Mouse (Mus musculus): Measurements from ENCODE around the gene Hnrnpa0.
"Not testable (repeated sequence)": the region's sequence is repeated elsewhere in the genome, so short reads cannot be mapped to it uniquely, and the experiment has no call there.

Gene Hnrnpa0

DNA sequence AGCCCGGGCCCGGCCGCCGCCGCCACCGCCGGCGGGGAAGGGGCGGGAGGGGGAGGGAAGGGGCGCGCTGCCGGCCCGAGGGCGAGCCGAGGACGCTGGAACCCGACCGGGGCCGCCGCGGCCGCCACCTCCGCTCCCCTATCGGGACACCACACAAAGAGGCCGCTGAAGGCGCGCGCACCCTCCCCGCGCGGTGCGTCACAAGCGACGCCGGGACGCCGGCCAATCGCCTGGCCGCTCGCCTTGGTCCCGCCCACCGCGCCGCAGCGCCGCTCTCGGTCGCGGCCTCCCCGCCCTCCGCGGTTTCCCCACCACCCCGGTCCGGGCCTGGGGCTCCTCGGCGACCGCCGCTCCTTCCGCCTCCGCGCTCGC is at the start of gene Hnrnpa0:
Hnrnpa0 (minus strand) TSS at position 161 of the 372 bp plus-strand sequence.
- peak; percentile 93 for DNase-seq

DNA sequence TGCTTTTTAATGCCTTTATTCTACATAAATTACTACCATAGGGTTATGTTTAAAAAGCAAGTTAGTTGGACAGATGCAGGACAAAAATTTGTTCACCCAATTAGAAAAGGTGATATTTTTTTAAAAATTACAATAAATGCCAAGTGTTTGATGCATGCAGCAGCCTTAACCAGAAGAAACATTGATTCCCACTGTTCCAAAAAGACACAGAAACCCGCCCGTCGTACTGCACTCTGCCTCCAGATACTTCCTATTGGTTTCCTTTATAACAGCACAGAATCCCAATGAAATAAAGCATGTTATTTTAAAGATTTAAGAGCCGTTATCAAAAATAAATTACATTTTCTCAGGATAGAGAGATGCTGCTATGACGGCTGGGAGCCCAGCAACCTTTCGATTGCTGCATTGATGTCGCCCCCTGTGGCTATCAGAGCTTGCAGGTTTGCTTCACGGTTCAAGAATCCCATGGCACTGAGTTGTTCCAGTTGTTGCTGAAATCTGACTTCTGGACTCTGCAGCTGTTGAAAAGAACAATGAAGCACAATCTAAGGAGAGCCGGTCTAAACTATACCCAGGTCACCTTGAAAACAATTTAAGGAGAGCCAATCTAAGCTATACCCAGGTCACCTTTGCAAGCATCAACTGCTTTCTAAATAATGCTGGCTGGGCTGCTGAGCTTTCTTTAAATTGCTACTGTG is 49.3 kb upstream of the Hnrnpa0 start:
- DNase-seq: peak; percentile 98

DNA sequence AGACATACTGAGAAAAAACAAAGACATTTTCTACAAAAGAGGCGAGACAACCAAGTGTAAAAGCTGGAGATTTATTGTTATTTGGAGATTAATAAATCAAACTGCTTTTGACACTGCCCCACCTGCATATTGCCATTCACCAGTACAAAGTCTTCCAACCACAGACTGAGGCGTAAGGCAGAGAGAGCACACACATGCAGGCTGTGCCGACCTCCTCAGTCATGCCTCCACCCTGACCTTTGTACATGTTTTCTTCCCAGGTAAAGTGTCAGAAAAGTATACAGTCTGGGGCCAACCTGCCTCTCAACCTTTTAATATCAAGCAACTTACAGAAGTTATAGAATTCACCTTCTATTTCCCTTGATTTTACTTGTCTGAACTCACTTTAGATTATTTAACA is 47.7 kb upstream of the Hnrnpa0 start:
- no peak for DNase-seq

DNA sequence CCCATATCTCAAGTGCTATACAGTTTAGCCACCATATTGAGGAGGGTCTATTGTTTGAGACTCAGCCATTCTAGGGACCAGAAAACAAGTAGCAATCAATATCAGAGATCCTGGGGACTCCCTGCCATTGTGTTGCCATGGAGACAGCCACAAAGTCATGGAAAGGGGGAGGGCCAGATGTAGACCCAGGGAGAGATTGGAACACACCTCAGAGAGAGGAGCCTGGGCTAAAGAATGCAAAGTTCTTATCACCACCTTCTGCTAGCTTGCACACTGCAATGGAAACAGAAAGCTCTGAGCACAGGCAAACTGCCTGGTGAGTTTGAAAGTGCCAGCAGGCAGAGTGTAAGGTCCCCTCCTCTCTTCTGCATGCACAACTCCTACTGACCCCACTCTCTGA is 39.8 kb upstream of the Hnrnpa0 start:
- no peak for DNase-seq

DNA sequence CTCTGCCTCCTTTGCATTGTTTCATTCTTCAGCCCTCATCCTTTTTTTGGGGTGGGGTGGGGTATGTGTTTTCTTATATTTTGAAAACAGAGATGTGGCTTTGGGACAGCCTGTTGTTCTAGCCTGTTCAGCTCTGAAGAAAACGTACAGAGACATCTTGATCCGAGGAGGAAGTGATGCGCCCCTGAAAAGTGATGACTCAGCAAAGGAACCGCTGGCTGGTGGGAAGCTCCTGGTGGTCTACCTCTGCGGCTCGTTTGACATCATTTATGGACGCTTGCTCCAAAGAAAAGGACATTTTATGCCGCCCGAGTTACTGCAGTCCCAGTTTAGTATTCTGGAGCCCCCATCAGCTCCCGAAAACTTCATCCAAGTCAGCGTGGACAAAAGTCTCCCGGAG is 35.0 kb upstream of the Hnrnpa0 start:
- DNase-seq: no peak

DNA sequence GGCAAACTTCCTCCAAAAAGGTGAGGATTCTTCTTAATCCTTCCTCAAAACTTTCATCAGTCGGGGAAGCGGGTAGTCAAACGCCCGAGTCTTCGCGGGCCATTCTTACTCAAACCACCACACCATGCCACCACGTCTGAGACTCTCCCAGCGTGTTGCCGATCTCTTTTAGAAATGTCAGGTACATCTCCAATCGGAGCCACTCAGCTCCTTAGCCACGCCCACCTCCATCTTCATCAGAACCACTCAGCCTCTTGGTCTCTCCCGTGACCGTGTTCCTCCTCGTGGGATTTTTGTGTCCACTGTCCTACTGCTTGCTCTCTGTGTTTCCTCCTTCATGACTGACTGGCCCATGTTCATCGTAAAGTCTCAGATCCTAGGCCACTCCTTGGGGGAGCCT is 32.4 kb upstream of the Hnrnpa0 start:
- no peak for DNase-seq

DNA sequence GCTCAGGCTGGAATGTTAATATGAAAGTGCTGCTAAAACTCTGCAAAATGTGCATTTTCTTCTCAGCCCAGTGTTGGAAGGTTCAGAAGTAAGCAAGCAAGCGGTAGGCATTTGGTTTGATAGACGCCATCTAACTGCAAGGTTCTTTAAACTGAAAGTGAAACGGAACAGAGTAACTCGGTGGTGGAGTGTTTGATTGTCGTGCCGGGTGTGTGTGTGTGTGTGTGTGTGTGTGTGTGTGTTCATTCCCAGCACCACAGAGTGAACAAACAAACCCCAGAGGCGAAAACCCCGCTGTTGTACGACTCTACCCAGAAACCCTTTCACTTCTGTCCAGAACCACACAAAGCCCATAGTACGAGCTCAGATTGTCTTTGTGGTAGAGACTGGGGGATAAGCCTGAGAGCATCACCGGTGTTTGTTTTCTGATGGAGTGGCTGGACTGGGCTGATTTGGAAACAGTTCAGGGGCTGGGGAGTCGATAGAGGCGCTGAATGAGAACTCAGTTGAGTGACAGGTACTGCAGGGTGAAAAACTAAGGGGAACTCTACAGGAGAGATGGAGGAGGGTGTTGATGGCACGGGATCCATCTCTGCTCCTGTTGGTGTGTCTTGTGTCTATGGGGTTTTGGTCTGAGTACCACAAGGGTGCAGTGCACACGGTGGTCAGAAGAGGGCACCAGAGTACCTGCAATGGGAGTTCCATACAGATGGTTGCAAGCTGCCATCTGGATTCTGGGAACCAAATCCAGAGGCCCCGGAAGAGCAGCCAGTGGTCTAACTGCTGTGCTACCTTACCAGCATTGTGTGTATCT is 29.9 kb upstream of the Hnrnpa0 start:
- DNase-seq: peak; percentile 84

DNA sequence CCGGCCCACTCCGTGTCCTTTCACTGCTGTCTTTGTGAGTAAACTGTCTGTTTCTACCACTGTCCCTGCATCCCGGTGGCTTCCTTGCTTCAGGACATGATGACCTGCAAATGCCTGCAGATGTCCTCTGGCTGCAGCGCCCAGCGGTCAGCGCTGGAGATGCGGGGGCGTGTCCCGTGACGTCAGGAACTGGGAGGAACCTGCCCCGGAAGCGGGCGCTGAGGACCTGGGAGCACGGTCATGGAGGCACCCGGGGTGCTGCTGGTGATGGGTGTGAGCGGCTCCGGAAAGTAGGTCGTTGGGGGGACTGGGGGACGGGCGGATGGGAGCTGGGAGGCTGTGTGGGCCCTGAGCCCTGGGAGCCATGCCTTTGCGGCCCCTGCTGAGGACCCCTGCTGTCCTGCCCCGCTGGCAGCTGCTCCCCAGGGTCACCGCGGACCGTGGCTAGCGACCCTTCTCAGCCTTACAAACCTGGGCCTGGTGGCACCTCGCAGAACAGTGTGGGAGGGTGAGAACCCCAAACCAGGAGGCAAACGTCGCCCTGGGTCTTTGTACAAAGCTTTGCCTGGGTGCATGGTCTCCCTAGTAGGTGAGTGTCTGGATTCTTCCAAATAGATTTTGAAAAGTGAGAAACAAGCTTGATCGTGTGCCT is 29.2 kb upstream of the Hnrnpa0 start, which contains the start of gene Idnk:
Idnk (plus strand) TSS at position 203 of the 652 bp plus-strand sequence.
- DNase-seq: peak; percentile 85

DNA sequence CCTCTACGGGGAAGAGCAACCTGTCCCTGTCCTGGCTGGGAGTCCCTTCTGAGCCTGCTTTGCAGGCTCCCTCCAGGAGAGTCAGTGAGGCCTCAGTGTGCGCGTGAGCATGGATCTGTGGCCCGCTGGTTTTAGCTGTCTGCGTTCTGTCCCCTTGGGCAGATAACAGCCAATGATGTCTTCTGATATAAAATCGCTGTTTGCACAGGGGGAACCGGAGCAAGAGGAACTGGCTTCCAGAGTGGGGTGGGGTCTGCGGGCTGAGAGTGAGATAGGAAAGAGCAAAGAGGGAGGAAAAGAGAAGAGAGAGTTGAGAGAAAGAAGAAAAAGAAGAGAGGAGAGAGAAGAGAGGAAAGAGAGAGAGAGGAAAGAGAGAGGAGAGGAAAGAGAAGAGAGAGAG is 28.7 kb upstream of the Hnrnpa0 start:
- peak; percentile 32 for DNase-seq

DNA sequence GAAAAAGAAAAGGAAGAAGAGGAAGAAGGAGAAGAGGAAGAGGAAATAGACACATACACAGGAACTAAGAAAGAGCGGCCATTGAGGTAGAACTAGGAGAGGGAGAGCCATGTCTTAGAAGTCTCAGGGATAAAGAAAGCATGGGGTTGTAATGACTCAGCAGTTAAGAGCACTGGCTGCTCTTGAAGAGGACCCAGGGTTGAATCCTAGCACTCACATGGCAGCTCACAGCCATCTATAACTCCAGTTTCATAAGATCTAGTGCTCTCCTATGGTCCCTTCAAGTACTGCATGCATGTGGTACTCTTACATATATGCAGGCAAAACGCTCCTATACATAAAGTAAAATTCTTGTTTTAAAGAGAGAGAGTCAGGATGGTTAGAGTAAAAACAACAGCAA is 27.7 kb upstream of the Hnrnpa0 start:
- DNase-seq: no peak

DNA sequence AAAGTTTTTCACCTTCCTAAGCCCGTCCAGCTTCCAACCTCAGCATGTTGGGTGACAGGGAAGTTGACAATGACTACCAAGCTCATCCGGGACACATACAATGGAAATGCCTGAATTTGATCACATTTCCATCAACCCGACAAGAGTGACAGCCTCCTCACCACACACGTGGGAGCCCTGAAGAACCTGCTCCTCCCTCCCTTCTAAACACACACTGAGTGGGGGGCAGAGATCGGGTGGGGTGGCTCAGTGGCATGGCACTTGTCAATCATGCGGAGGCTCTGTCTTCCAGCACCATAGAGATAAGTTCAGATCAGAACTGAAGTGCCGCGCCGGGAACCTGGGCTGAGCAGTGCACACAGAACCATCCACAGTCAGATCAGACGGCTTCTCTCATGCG is 22.1 kb upstream of the Hnrnpa0 start:
- DNase-seq: no peak

DNA sequence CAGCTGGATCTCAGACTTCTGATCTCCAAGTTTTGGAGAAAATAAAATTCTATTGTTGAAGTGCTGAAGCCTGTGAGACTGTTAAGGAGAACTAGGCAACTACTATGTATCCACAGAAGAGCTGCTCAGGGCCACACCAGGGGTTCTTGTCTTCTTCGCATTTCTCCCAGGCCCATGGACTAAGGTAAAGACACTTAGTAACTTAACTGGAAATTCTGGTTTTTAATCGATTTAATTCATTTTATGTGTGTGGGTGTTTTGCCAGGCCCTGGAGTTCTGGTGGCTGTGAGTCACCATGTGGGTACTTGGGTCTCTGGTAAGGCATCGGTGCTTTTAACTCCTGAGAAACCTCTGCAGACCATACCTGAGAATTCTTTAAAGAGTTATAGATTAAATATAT is 21.3 kb upstream of the Hnrnpa0 start:
- DNase-seq: no peak

DNA sequence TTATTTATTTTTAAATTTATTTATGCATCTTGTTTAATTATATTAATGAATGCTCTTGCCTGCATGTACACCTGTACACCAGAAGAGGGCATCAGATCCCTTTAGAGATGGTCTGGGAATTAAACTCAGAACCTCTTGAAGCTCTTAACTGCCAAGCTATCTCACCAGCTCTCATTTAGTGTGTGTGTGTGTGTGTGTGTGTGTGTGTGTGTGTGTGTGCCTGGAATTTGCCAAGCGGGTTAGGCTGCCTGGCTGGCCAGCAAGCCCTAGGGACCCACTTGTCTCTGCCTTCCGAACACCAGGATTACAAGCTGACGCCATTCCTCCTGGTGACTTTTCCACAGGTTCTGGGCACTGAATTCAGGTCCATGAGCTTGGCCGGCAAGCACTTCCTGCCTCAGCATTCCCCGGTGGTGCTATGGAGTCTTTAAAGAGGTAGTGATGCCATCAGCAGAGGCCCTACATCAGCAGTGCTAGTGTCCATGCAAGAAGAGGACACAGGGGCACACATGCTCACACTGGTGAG is 20.7 kb upstream of the Hnrnpa0 start:
- DNase-seq: peak; percentile 30

DNA sequence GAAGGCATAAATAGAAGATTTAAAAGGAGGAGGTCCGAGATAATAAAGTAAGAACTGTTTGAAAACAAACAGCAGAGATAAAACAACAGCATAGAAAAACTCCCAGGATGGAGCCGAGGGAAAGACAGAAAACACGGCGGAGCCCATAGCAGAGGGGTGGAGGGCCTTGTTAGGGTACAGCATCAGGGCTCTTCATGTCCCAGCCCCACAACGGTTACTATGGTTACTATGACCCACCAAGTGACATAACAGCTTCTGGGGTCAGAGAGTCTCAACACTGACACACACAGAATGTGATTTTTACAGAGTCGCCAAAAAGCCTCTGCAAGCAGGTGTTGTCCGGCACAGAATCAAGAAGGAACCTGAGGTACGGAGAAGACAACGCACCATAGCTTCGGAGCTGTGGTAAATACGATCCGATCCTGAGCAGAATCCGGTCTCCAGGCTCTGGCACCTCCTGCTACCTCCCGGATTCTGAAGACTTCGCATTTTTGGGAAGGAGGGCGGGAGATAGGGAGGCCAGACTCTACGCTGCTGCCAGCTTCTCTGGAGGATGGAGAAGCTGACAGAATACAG is 20.0 kb upstream of the Hnrnpa0 start:
- DNase-seq: peak; percentile 46

DNA sequence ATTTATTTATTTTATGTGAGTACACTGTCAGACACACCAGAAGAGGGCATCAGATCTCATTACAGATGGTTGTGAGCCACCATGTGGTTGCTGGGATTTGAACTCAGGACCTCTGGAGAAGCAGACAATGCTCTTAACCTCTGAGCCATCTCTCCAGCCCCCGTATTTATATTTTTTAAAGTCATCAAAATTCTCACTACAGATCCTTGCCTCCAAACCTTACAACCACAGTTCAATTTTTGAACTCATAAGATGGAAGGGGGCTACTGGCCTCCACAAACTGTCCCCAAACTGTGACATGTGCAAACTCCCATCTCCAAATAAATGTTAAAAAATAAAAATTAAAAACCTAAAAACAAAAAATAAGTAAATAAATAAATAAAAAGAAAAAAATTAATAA is 19.4 kb upstream of the Hnrnpa0 start:
- DNase-seq: no peak

DNA sequence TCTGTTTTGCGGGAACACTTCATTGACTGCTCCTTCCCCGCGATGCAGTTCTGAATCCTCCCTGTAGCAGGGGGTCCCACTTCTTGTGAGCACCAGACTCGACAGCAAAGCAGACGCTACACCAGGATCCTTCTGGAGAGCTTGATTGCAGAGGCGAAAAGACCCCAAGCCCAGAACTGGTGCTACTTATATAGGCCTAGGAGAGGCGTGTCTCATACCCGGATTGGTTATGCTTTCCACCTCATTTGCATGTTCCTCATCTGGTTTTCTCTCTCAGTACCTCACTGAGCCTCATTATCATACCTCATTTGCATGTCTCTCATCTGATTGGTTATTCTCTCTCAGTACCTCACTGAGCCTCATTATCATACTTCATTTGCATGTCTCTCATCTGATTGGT is 18.2 kb upstream of the Hnrnpa0 start:
- not testable (repeated sequence) for DNase-seq

DNA sequence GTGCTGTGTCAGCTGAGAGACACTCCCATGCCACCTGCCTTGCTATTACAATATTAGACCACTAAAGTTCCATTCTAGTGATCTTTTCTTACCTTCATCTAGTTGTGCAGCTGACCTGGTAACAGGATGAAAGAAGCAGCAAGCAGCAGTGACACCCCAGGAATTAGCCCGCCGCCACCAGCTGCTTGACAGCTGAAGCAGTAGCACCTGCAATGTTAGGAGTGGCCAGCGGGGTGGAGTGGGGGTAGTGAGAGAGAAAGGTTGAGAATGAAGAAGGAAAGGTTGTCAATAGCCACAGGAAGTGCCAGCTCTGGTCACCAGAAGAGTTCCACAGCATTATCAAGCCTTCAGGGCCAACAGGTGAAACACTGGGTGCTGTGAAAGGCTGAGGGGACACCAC is 3.3 kb upstream of the Hnrnpa0 start:
- no peak for DNase-seq

DNA sequence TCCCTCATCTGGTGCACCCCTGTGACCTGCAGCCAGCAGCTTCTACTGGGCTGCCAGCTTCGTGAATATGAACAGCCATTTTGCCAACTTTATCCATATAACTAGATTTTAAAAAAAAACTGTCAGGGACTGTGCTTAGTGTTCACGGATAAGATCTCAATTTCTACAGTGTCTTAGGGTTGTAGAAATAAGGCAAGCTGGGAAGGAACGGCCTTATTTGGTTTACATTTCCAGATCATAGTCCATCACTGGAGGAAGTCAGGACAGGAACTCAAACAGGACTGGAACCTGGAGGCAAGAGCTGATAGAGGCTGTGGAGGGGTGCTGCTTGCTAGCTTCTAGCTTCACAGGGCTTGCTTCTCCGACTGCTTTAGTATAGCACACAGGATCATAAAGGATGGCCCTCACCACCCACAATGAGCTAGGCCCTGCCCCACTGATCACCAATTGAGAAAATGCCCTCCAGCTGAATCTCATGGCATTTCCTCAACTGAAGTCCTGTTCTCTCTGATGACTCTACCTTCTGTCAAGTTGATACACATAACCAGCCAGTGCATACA is 1.4 kb upstream of the Hnrnpa0 start:
- DNase-seq: no peak

DNA sequence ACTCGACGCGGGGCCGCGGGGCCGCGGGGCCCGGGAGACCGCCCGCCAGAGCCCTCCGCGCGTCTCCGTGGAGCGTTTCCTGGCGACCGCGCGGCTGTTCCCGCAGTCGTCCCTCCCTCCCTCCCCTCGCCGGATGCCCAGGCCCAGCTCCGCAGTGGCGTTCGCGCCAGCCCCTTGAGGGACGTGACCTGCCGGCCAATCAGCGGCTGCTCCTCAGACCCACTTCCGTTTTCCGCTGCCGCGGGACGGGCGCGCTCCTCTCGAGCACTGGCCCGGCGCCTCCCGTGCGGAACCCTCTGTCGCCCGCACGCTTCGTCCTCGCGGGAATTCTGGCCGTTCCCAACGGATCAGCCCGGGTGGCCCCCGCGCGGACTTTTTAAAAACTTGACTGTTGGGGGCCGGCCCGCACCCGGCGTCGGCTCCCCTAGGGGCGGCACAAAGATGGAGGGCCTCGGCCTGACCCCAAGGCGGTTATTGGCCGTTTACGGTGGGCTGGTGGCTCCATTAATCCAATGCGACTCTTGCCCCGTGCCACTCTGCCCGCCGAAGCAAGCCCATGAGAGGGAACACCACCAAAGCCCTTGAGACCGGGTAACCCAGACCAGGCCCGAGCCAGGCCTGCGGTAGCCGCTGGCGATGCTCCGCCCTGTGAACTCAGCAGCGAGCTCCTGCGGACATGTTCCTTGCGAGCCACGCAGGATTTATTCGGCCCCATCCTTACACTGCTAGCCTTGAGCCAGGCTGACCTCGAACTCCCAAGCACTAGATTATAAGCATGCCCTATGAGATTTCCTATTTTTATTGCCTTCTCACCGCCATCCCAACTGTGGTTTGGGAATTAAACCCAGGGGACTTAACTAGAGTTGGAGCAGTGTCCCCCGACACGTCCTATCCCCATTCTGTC is 664 bp upstream of the Hnrnpa0 start:
- DNase-seq: peak; percentile 98

DNA sequence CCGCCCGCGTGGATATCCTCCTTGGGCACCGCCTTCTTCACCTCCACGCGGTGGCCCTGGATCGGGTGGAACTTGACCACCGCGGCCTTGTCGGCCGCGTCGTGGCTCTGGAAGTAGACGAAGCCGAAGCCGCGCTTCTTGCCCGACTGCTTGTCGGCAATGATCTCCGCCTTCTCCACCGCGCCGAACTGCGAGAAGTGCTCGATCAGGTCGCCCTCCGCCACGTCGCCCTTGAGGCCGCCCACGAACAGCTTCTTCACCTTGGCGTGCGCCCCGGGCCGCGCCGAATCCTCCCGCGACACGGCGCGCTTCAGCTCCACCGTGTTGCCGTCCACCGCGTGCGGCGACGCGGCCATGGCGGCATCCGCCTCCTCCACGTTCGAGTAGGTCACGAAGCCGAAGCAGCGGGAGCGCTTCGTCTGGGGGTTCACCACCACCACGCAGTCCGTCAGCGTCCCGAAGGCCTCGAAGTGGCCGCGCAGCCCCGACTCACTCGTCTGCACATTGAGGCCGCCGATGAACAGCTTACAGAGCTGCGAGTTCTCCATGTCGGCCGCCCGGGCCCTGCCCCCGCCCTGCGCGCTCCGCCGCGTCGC is 492 bp downstream of the Hnrnpa0 start:
- DNase-seq: no peak

Data from cerebellum, adult 11-12 months (tissue).